Mouse (Mus musculus): ENCODE measurements around the gene Aacs.

The Aacs gene

GRCm38 (mm10) chr5:125546293-125546692, 70.7 kb downstream of the Aacs start:
- DNase-seq, result no peak

- no peak for DNase-seq
Measured at GRCm38 (mm10) chr5:125549750-125550489, 74.3 kb downstream of the Aacs start.

DNA sequence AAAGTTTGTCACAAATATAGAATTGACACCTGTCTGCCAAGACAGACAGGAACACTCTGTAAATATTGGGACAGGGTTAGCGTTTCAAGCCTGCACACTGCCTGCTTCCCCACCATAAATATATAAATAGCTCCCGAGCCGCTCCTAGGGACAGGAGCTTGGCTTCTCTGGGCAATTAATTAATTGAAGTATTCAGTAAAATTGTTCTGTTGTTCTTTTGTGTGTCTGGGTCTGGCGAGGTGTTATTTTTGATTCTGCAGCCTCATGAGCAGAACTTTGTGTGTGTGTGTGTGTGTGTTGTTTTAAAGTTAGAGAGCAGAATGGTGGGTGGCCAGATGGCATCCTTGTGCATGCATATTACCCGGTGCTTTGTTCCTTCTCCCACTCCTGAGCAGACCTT, 80.1 kb downstream of the Aacs start:
- no peak for DNase-seq

DNA sequence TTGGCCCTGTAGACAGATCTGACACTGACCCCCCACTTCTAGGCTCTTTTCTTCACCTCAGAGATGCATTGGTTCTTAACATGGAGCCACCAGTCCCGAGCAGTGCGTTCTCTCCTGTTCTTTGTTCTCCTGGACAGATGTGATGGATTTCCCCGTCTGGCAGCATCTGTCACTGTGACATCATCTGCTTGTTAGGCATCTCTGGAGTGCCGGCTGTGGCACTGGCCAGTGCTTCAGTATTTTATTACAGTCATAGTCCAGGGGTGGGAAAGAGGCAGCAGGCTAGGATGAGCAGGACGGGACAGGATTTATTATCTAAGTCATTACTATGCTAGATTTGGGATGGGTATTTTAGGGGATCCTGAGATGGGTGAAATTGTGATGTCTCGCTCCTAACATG, 87.9 kb downstream of the Aacs start:
- no peak for DNase-seq

- DNase-seq, result no peak
Measured at GRCm38 (mm10) chr5:125565725-125566124, 90.1 kb downstream of the Aacs start.
